Mouse (Mus musculus) forebrain, embryonic 15.5 days (tissue): ENCODE results near the gene Car5a. TPM values are rescaled to one million over a fixed set of nuclear protein-coding genes. Genes with fewer than 3 reads are reported as not detected.

ENCODE experiments used
- ATAC-seq: fragments of 200-750 bp; cut with Nextera tagmentation; replicated peaks from 2 replicates; pipeline ENCODE4 v1.8.0; 2017; ENCODE audit warnings: mild to moderate bottlenecking, moderate TSS enrichment, moderate library complexity
- H3K27ac ChIP-seq: fragments of 300-500 bp; sonication (generic); replicated peaks from 2 replicates; pipeline ENCODE4 v1.5.1; 2015; ENCODE audit warnings: mild to moderate bottlenecking, inconsistent platforms
- H3K27me3 ChIP-seq: fragments of 300-500 bp; sonication (generic); 2 replicates; pipeline ENCODE4 v1.6.1; 2015; ENCODE audit warnings: inconsistent platforms
- H3K36me3 ChIP-seq: fragments of 300-500 bp; sonication (generic); 2 replicates; pipeline ENCODE4 v1.6.1; 2015; ENCODE audit warnings: mild to moderate bottlenecking, inconsistent platforms
- H3K4me1 ChIP-seq: fragments of 300-500 bp; sonication (generic); 2 replicates; pipeline ENCODE4 v1.6.1; 2015; ENCODE audit warnings: inconsistent platforms
- H3K4me2 ChIP-seq: fragments of 300-500 bp; sonication (generic); replicated peaks from 2 replicates; pipeline ENCODE4 v1.6.1; 2015; ENCODE audit warnings: mild to moderate bottlenecking, inconsistent platforms
- H3K4me3 ChIP-seq: fragments of 300-500 bp; sonication (generic); 2 replicates; pipeline ENCODE4 v1.5.1; 2015; ENCODE audit warnings: mild to moderate bottlenecking, inconsistent platforms
- H3K9ac ChIP-seq: fragments of 300-500 bp; sonication (generic); replicated peaks from 2 replicates; pipeline ENCODE4 v1.6.1; 2015; ENCODE audit warnings: mild to moderate bottlenecking, inconsistent platforms
- H3K9me3 ChIP-seq: fragments of 300-500 bp; sonication (generic); 2 replicates; pipeline ENCODE4 v1.6.1; 2016; ENCODE audit warnings: inconsistent platforms
- WGBS: fragments of 180-500 bp; shearing (Covaris S2); methylation state at CpG from one replicate; pipeline ENCODE4 v1.1.7; 2015; ENCODE audit warnings: mixed read lengths; 5-methylcytosine and 5-hydroxymethylcytosine counted together
- polyA plus RNA-seq: library from polyadenylated mRNA; unstranded; fragments of >200 nt; fragmentation: Nextera tagmentation; extraction: Ambion mirVana; gene quantifications from 2 replicates; pipeline ENCODE4 v1.2.1, GENCODE M21; 2015

The Car5a gene
- 0.37 and 0.43 TPM in 2 replicates for polyA plus RNA-seq

- Histone ChIP-seq H3K36me3 (no peaks in the 10 kb centered on the region), H3K9me3 (no peaks in the 10 kb centered on the region), H3K4me1 (peaks cover 28% of the 10 kb centered on the region), H3K4me3 (no peak within 1 kb of the TSS), H3K27me3 (no peaks in the 10 kb centered on the region), H3K9ac (no peak within 1 kb of the TSS), H3K4me2 (no peak within 1 kb of the TSS), H3K27ac (no peak within 1 kb of the TSS)
- ATAC-seq = no peak
Measured at GRCm38 (mm10) chr8:121944831-121945230, at the start of gene Car5a. Car5a (minus strand) TSS chr8:121944904.

GRCm38 (mm10) chr8:121992911-121993310 is 48.2 kb upstream of the Car5a start:
- Histone ChIP-seq H3K27me3 (no peaks in the 10 kb centered on the region), H3K9me3 (no peaks in the 10 kb centered on the region), H3K9ac (no peak overlapping the region), H3K36me3 (peaks cover 31% of the 10 kb centered on the region), H3K4me1 (peaks cover 14% of the 10 kb centered on the region), H3K4me2 (no peak overlapping the region), H3K27ac (no peak overlapping the region), H3K4me3 (no peak overlapping the region)
- 86% methylated on average over 4 of the region's 4 CpGs for WGBS
- no peak for ATAC-seq

DNA sequence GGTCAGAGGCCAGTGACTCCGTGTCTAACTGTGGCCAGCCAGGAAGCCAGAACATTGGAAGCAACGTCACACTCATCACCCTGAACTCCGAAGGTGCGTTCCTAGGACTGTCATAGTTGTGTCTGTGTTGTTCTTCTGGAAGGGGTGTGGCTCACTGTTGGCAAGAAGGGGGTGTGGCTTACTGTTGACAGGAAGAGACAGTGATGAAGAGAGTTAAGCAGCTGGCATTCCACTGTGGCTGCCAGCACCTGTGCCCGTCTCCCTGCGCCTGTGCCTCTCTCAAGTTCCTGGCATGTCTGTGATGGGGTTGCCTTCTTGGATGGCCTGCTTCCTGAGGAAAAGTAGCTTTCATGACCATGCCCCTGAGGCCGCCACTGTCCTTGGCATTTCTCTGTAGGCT is 46.9 kb upstream of the Car5a start:
- H3K27me3 ChIP-seq = no peaks in the 10 kb centered on the region
- H3K4me1 ChIP-seq = peaks cover 14% of the 10 kb centered on the region
- no peaks in the 10 kb centered on the region for H3K9me3 ChIP-seq
- no peak overlapping the region for H3K4me2 ChIP-seq
- H3K27ac ChIP-seq = no peak overlapping the region
- no peak overlapping the region for H3K4me3 ChIP-seq
- no peak for ATAC-seq
- H3K9ac ChIP-seq = no peak overlapping the region
- 94% methylated on average over 7 of the region's 7 CpGs for WGBS
- peaks cover 21% of the 10 kb centered on the region; the same call in 1 of the 2 replicates for H3K36me3 ChIP-seq

- no peak for ATAC-seq
- H3K27ac ChIP-seq = no peak overlapping the region
- H3K4me3 ChIP-seq = no peak overlapping the region
- peaks cover 14% of the 10 kb centered on the region for H3K4me1 ChIP-seq
- no peak overlapping the region for H3K9ac ChIP-seq
- 88% methylated on average over 9 of the region's 9 CpGs for WGBS
- H3K4me2 ChIP-seq = no peak overlapping the region
- peaks cover 28% of the 10 kb centered on the region for H3K36me3 ChIP-seq
- no peaks in the 10 kb centered on the region for H3K27me3 ChIP-seq
- no peaks in the 10 kb centered on the region for H3K9me3 ChIP-seq
Measured at GRCm38 (mm10) chr8:121990506-121991255, 46.0 kb upstream of the Car5a start.

DNA sequence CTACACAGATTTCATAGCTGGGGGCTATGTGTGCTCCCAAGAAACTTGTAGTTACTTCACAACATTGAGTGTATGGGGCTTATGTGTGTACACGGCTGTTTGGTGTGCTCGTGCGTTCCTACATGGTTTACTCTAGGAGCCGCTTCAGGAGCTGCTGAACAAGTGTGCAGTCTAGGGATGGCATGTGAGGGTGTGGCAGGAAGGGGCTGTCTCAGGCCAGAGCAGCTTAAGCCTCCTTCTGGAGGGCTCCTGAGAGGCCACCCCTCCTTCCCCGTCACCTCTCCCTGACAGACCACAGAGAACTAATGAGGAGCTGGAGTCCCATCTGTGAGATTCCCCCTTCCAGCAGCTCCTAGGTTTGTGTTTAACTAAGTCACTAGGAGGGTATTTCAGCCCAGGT is 43.2 kb upstream of the Car5a start:
- WGBS = 89% methylated on average over 5 of the region's 5 CpGs
- H3K36me3 ChIP-seq = peaks cover 36% of the 10 kb centered on the region

DNA sequence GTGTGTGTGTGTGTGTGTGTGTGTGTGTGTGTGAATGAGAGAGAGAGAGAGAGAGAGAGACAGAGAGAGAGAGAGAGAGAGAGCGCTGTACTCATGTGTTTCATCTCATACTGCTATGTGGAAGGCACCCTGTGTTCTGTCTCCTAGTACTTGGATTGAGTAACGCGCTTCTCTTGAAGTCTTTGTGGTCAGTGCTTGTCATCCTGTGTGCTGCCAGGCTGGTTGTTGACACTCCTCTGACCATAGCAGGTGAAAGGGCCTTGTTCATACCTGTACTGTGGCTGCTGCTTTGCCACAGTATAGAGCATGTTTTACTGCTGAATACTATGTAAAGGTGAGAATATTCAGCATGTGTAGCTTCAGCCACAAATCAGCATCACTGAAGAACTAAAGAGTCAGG is 41.0 kb upstream of the Car5a start:
- Histone ChIP-seq H3K36me3 (peaks cover 36% of the 10 kb centered on the region), H3K9me3 (no peaks in the 10 kb centered on the region), H3K4me2 (no peak overlapping the region), H3K4me1 (peaks cover 6% of the 10 kb centered on the region; the same call in 1 of the 2 replicates), H3K27ac (no peak overlapping the region), H3K9ac (no peak overlapping the region), H3K27me3 (no peaks in the 10 kb centered on the region), H3K4me3 (no peak overlapping the region)
- no peak for ATAC-seq
- 100% methylated on average over 3 of the region's 3 CpGs for WGBS

More for the DNA sequence above, 43.2 kb upstream of the Car5a start:
- H3K4me1 ChIP-seq = no peaks in the 10 kb centered on the region
- H3K4me3 ChIP-seq = no peak overlapping the region
- no peak overlapping the region for H3K27ac ChIP-seq
- no peak overlapping the region for H3K4me2 ChIP-seq
- no peak overlapping the region for H3K9ac ChIP-seq
- no peaks in the 10 kb centered on the region for H3K9me3 ChIP-seq
- no peaks in the 10 kb centered on the region for H3K27me3 ChIP-seq
- no peak for ATAC-seq

DNA sequence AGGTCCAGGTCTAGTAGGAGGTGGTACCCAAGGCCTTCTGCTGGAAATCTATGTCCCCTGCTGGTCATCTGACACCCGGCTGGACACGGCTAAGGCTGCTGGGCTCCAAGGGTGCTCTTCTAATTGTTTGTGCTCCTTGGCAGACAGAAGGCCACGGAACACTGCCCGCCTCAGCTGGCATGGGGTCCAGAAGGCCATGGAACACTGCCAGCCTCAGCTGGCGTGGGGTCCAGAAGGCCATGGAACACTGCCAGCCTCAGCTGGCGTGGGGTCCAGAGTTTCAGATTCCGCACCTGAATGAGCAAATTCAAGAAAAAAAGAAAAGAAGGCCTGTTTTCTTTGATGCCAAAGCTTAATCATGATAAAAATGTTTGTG is 36.8 kb upstream of the Car5a start:
- ATAC-seq = no peak
- Histone ChIP-seq H3K27ac (no peak overlapping the region), H3K4me1 (peaks cover 6% of the 10 kb centered on the region; the same call in 1 of the 2 replicates), H3K36me3 (peaks cover 43% of the 10 kb centered on the region), H3K4me3 (no peak overlapping the region), H3K27me3 (no peaks in the 10 kb centered on the region), H3K9ac (no peak overlapping the region), H3K4me2 (no peak overlapping the region), H3K9me3 (no peaks in the 10 kb centered on the region)
- WGBS = 50% methylated on average over 7 of the region's 7 CpGs

DNA sequence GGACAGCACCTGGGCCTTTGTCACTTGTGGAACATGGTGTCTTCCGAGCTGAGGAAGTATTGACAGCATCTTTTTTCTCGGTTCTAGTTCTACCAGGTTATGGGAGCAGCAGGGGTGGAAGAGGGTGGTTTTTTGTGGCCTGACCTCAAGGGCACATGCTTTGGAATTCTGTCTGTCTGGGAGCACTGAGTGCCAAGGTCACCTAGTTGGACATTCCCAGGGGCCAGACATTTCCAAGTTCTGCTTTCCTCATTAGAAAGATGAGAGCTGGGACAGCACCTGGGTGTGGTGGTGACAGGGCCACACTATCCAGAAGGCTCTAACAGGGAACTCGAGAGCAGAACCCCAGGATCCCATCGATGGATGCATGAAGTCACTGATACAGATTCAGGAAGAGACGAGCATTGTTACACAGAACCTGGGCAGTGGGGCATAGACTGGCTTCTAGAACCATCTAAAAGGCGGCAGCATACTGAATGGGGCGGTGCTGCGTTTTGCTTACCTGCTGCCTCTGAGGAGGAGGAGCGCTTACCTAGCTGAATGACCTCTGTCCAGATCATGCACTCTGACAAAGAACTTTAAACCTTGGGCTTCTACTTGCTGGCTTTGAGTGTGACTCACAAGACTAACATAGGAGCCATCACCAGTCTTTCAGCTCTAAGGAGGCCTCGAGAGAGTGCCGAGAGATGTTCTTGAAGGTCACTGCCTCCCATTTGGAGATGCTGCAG is 36.3 kb upstream of the Car5a start:
- Histone ChIP-seq H3K4me2 (no peak overlapping the region), H3K4me1 (peaks cover 6% of the 10 kb centered on the region; the same call in 1 of the 2 replicates), H3K27me3 (no peaks in the 10 kb centered on the region), H3K9ac (no peak overlapping the region), H3K27ac (no peak overlapping the region), H3K4me3 (no peak overlapping the region), H3K9me3 (no peaks in the 10 kb centered on the region), H3K36me3 (peaks cover 44% of the 10 kb centered on the region)
- WGBS = 91% methylated on average over 11 of the region's 11 CpGs
- no peak for ATAC-seq

DNA sequence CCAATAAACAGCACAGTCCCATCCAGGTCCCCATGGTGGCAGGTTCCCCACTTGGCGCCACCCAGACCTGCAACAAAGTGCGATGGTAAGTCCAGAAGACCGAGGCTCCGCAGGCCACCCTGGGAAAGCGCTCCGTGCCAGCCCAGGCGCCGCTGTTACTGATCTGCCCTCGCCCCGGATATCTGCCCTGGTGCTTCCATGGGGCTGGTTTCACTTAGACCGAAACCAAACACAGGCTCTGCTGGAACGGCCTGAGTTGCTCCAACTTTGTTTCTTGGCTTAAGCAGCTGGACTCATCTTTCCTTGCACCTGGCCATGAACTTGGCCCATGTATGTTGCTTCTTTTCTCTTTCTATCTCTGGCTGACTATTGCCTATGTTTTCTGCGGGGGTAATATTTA is 34.0 kb upstream of the Car5a start:
- no peak overlapping the region for H3K9ac ChIP-seq
- no peak overlapping the region for H3K27ac ChIP-seq
- ATAC-seq = no peak
- no peaks in the 10 kb centered on the region for H3K9me3 ChIP-seq
- H3K4me2 ChIP-seq = no peak overlapping the region
- peaks cover 6% of the 10 kb centered on the region; the same call in 1 of the 2 replicates for H3K4me1 ChIP-seq
- H3K27me3 ChIP-seq = no peaks in the 10 kb centered on the region
- no peak overlapping the region for H3K4me3 ChIP-seq
- WGBS = 95% methylated on average over 13 of the region's 13 CpGs
- H3K36me3 ChIP-seq = peaks cover 58% of the 10 kb centered on the region

DNA sequence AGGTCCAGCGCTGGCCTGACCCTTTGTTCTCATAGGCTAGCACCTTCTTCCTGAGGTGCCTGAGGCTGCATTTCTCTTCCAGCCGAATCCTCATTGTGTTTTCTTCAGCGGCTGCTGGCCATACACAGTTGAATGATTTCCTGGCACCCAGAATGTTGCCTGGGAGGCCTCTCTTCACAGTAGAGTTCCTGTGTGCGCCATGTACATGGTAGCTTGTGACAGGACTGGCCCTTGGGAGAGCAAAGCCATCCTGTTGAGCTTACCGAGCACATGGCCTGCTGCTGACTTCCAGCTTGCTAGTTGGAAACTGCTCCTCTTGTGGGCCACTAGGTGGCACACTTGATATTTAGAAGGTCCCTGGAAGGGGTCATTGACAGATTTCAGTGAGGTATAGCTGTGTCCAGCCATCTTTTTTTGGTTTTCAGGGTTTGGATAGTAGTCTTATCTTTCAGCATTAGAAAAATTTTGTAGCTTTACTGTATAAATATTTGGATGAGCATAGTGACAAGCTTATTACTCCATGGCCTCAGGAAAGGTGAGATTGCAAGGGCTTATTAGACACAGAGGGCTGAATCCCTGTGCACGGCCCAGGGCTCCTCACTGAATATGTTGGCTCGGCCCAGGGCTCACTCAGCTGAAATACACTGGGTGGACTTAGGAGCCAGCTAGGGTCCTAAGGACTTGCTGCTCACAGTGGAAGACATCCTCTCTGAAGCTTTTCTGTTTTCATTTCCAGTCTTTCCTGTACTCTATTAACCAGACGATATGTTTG is 33.3 kb upstream of the Car5a start:
- no peak overlapping the region for H3K4me3 ChIP-seq
- H3K9me3 ChIP-seq = no peaks in the 10 kb centered on the region
- WGBS = 65% methylated on average over 8 of the region's 8 CpGs
- no peak for ATAC-seq
- H3K36me3 ChIP-seq = peaks cover 53% of the 10 kb centered on the region
- H3K4me1 ChIP-seq = peaks cover 6% of the 10 kb centered on the region; the same call in 1 of the 2 replicates
- H3K4me2 ChIP-seq = no peak overlapping the region
- no peaks in the 10 kb centered on the region for H3K27me3 ChIP-seq
- H3K9ac ChIP-seq = no peak overlapping the region
- H3K27ac ChIP-seq = no peak overlapping the region

GRCm38 (mm10) chr8:121973906-121974305 is 29.2 kb upstream of the Car5a start:
- no peak for ATAC-seq
- Histone ChIP-seq H3K4me1 (peaks cover 14% of the 10 kb centered on the region), H3K4me2 (no peak overlapping the region), H3K9ac (no peak overlapping the region), H3K4me3 (no peak overlapping the region), H3K27ac (no peak overlapping the region), H3K27me3 (no peaks in the 10 kb centered on the region), H3K36me3 (peaks cover 40% of the 10 kb centered on the region), H3K9me3 (no peaks in the 10 kb centered on the region)
- 96% methylated on average over 28 of the region's 28 CpGs for WGBS

DNA sequence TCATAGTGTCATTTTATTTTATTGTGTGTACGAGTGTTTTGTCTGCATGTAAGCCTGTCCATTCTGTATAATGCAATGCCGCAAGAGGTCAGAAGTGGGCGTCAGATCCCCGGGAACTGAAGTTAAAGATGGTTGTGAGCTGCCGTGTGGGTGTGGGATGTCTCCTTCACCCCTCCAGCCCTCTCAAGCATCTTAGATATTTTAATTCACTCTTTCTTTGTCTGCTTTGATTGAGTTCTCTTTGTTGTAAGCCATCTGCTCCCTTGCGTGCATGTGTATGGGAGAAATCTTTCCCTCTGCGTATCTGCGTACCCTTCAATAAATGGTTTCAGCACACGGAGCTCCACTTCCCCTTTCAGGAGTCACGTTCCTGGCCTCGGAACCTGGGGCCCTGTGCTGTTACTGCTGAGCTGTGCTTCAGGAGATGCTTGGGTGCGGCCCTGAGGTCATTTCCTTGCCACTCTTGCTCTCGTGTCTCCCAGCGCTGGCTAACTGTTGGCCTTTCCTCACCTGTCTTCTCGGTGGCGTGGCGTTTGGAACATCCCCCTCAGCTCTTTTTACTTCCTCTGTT is 26.9 kb upstream of the Car5a start:
- no peaks in the 10 kb centered on the region for H3K9me3 ChIP-seq
- no peak overlapping the region for H3K9ac ChIP-seq
- H3K27me3 ChIP-seq = no peaks in the 10 kb centered on the region
- 61% methylated on average over 17 of the region's 17 CpGs for WGBS
- peaks cover 26% of the 10 kb centered on the region for H3K36me3 ChIP-seq
- H3K4me3 ChIP-seq = no peak overlapping the region
- H3K4me2 ChIP-seq = no peak overlapping the region
- H3K4me1 ChIP-seq = peaks cover 37% of the 10 kb centered on the region
- H3K27ac ChIP-seq = peak overlapping the region; percentile 76
- no peak for ATAC-seq
